10 mouse cellular contexts compared by ENCODE assay signal in genomic region chr1:87906361-87906956, GRCm38 (mm10). TPM values are rescaled to one million over a fixed set of nuclear protein-coding genes. Genes with fewer than 3 reads are reported as not detected.
DNase-seq lines count a peak whose midpoint lies in the region; ATAC-seq lines count a peak whose summit lies in the region.
"Had no signal": no experiment of that assay in that cellular context is flagged by ENCODE, and none has a peak within 500 bp of the region (broad histone marks: within the 10 kb centered on the region; RNA-seq: fewer than 3 reads in every experiment).

No protein-coding gene starts in this region.

- H3K27me3 ChIP-seq in intestine, embryonic 16.5 days (replicated peaks; ENCODE audit: control insufficient read depth, insufficient read depth, low read length), result no peaks in the 10 kb centered on the region
- H3K27me3 ChIP-seq: heart, embryonic 13.5 days; limb, embryonic 15.5 days had no signal

- 79% methylated on average over 5 of the region's 5 CpGs for WGBS in intestine, embryonic 16.5 days

- no peaks in the 10 kb centered on the region for H3K36me3 ChIP-seq in intestine, embryonic 16.5 days (ENCODE audit: control insufficient read depth, insufficient read depth, low read length)

- H3K9ac ChIP-seq in intestine, embryonic 16.5 days (ENCODE audit: low read depth, low read length), result no peak overlapping the region
- H3K9ac ChIP-seq: heart, embryonic 13.5 days; limb, embryonic 15.5 days had no signal

- no peak overlapping the region for H3K4me3 ChIP-seq in intestine, embryonic 16.5 days (ENCODE audit: low read length)
- H3K4me3 ChIP-seq: heart, embryonic 13.5 days; limb, embryonic 15.5 days had no signal

- H3K4me2 ChIP-seq in intestine, embryonic 16.5 days (ENCODE audit: low read depth, low read length), result no peak overlapping the region
- H3K4me2 ChIP-seq: heart, embryonic 13.5 days; limb, embryonic 15.5 days had no signal

- 0 out of 2 replicates have a peak overlapping the region, but pooled peaks have one; percentile 18 for H3K27ac ChIP-seq in intestine, embryonic 16.5 days (ENCODE audit: low read length)
- H3K27ac ChIP-seq: heart, embryonic 13.5 days; limb, embryonic 15.5 days had no signal

- DNase-seq in kidney, adult 18-20 months, result peak; percentile 75
- DNase-seq in kidney, postnatal 10 days, result no peak
- peak; percentile 7 for DNase-seq in R1 (ENCODE audit: low read depth, low spot score)
- peak; percentile 60 for DNase-seq in naive thymus-derived CD4-positive, alpha-beta T cell, adult 2 months (ENCODE audit: low read depth)
- no peak for DNase-seq in urinary bladder, adult 18-20 months (ENCODE audit: low spot score in 2 of 2)
- no peak for DNase-seq in layer of hippocampus, adult 18-20 months (ENCODE audit: low spot score in 2 of 2)
- no peak for DNase-seq in urinary bladder, postnatal 36 days (ENCODE audit: low spot score in 2 of 2)

- ATAC-seq in intestine, embryonic 16.5 days, result peak; percentile 67

- peaks cover 17% of the 10 kb centered on the region for H3K4me1 ChIP-seq in intestine, embryonic 16.5 days (ENCODE audit: control insufficient read depth, insufficient read depth, low read length)
- H3K4me1 ChIP-seq: limb, embryonic 15.5 days had no signal

- H3K9me3 ChIP-seq in intestine, embryonic 16.5 days (ENCODE audit: control insufficient read depth, low read length), result no peaks in the 10 kb centered on the region
- H3K9me3 ChIP-seq: heart, embryonic 13.5 days; limb, embryonic 15.5 days had no signal

RNA-seq across cellular contexts. Expression of gene Dgkd, which starts 53.4 kb away (rescaled TPM):
- 24.0 and 26.9 TPM in 2 replicates for polyA plus RNA-seq in intestine, embryonic 16.5 days (2015; fragmentation: Nextera tagmentation; extraction: Ambion mirVana)
- total RNA-seq in layer of hippocampus, adult 18-20 months (2021), result 100 to 1,000 TPM in 1 of 2 experiments, 10 to 100 TPM in 1; 92.0 to 100 TPM

Comparison
In these comparisons a context has a peak if more than half of its experiments do, and no peak if none do; other contexts are left out.
1. DNase-seq: peak in kidney, adult 18-20 months (single experiment), R1 (single experiment) and naive thymus-derived CD4-positive, alpha-beta T cell, adult 2 months (single experiment); none in kidney, postnatal 10 days (single experiment), urinary bladder, adult 18-20 months (0 of 2), layer of hippocampus, adult 18-20 months (0 of 2) and urinary bladder, postnatal 36 days (0 of 2).